Mouse (Mus musculus): ENCODE measurements around the gene Clk3.

DNA sequence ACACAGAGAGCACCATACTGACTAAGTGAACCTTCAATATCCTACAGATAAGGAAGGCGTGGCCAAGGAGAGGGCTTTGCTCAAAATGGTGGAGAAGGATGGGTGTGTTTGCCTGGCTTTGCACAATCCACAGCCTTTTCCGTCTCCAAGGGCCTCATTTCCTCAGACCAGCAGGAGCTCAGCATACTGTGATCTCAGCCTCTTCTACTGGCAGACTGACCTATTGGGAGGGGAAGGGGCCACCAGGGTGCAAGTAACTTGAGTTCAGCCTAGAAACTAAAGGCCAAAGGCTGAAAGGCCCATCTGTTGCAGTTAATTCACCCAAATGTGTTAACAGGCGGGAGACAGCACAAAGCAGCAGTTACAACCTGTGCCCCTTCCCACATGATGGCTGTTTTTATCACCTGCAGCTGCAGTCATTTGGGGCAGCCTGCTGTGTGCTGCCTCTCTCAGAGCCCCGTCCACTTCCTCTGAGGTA, 41.6 kb upstream of the Clk3 start:
- TF ChIP-seq CTCF (IDR thresholded peaks at IDR 0.05; ENCODE audit: low read depth, low read length) (no peak), POLR2A (IDR thresholded peaks at IDR 0.05; ENCODE audit: borderline replicate concordance, low read depth, low read length) (no peak)

Measured in bone marrow macrophage, adult 2 months (primary cell).